Mouse (Mus musculus) stomach, postnatal 0 days (tissue): Measurements from ENCODE around the gene Gm3854. TPM values are rescaled to one million over a fixed set of nuclear protein-coding genes. Genes with fewer than 3 reads are reported as not detected.
"Not testable (repeated sequence)": the region's sequence is repeated elsewhere in the genome, so short reads cannot be mapped to it uniquely, and the experiment has no call there.

Experiments
- ATAC-seq: fragments of 200-750 bp; cut with Nextera tagmentation; 2 replicates; pipeline ENCODE4 v1.8.0; 2017; ENCODE audit not compliant: low FRiP score, low TSS enrichment
- DNase-seq: peaks from one replicate; pipeline ENCODE4 v3.0.0-alpha.2; 2016; ENCODE audit warnings: low spot score
- H3K27ac ChIP-seq: fragments of 300-500 bp; sonication (generic); replicated peaks from 2 replicates; pipeline ENCODE4 v1.5.1; 2014; ENCODE audit warnings: mild to moderate bottlenecking, control low read depth
- H3K27me3 ChIP-seq: fragments of 300-500 bp; sonication (generic); 2 replicates; pipeline ENCODE4 v1.6.1; 2014; ENCODE audit warnings: low read length; ENCODE audit not compliant: control insufficient read depth, insufficient read depth
- H3K36me3 ChIP-seq: fragments of 300-500 bp; sonication (generic); 2 replicates; pipeline ENCODE4 v1.6.1; 2014; ENCODE audit warnings: low read length, mixed read lengths; ENCODE audit not compliant: control insufficient read depth, insufficient read depth
- H3K4me1 ChIP-seq: fragments of 300-500 bp; sonication (generic); replicated peaks from 2 replicates; pipeline ENCODE4 v1.6.1; 2014; ENCODE audit warnings: antibody characterized with exemption; ENCODE audit not compliant: control insufficient read depth, insufficient read depth
- H3K4me2 ChIP-seq: fragments of 300-500 bp; sonication (generic); replicated peaks from 2 replicates; pipeline ENCODE4 v1.6.1; 2014; ENCODE audit warnings: low read depth, mild to moderate bottlenecking, control low read depth, moderate library complexity
- H3K4me3 ChIP-seq: fragments of 300-500 bp; sonication (generic); 2 replicates; pipeline ENCODE4 v1.5.1; 2014; ENCODE audit warnings: low read depth, low read length, control low read depth
- H3K9ac ChIP-seq: fragments of 300-500 bp; sonication (generic); 2 replicates; pipeline ENCODE4 v1.6.1; 2014; ENCODE audit warnings: mild to moderate bottlenecking, low read length, control low read depth, mixed read lengths
- H3K9me3 ChIP-seq: fragments of 300-500 bp; sonication (generic); 2 replicates; pipeline ENCODE4 v1.6.1; 2016; ENCODE audit warnings: low read length; ENCODE audit not compliant: control insufficient read depth
- CTCF ChIP-seq: IDR thresholded peaks from 2 replicates; pipeline ENCODE4 v1.5.1; 2016; ENCODE audit warnings: antibody characterized with exemption, low read depth, mild to moderate bottlenecking, moderate library complexity
- EP300 ChIP-seq: optimal IDR thresholded peaks from 2 replicates; pipeline ENCODE3; 2016; ENCODE audit warnings: antibody characterized with exemption
- WGBS: fragments of 180-500 bp; shearing (Covaris S2); extraction: QIAGEN DNeasy Blood & Tissue Kit; methylation state at CpG from one replicate; pipeline ENCODE4 v1.1.7; 2014; 5-methylcytosine and 5-hydroxymethylcytosine counted together
- polyA plus RNA-seq: library from polyadenylated mRNA; unstranded; fragments of >200 nt; fragmentation: Nextera tagmentation; extraction: Ambion mirVana; gene quantifications from 2 replicates; pipeline ENCODE4 v1.2.1, GENCODE M21; 2015

Gene Gm3854
- polyA plus RNA-seq, 1 experiment from 2014 or later, result 0.35 TPM

- 1% methylated on average over 38 of the region's 38 CpGs for WGBS
- DNase-seq (peak; percentile 100), ATAC-seq (peak; percentile 96)
- no peaks in the 10 kb centered on the region for H3K27me3 ChIP-seq
- peak overlapping the region; percentile 48 for H3K9ac ChIP-seq
- peak overlapping the region; percentile 70 for H3K4me2 ChIP-seq
- no peaks in the 10 kb centered on the region for H3K9me3 ChIP-seq
- no peaks in the 10 kb centered on the region for H3K36me3 ChIP-seq
- peak overlapping the region; percentile 86 for H3K27ac ChIP-seq
- H3K4me3 ChIP-seq, result peak overlapping the region; percentile 54
- no peak for TF ChIP-seq CTCF
- TF ChIP-seq EP300, result no peak
- 0 out of 2 replicates have a peak, but pooled peaks cover 2% of the 10 kb centered on the region for H3K4me1 ChIP-seq
These were observed 18.9 kb downstream of the Gm3854 start for GRCm38 (mm10) chr7:6362268-6363046.

- H3K27ac ChIP-seq, result peak within 1 kb of the TSS; percentile 86
- H3K4me3 ChIP-seq, result peak within 1 kb of the TSS; percentile 54
- TF ChIP-seq CTCF (peak; percentile 67), EP300 (no peak)
- H3K4me1 ChIP-seq, result 0 out of 2 replicates have a peak, but pooled peaks cover 2% of the 10 kb centered on the region
- no peaks in the 10 kb centered on the region for H3K9me3 ChIP-seq
- peak; percentile 88 for DNase-seq
- peak within 1 kb of the TSS; percentile 70 for H3K4me2 ChIP-seq
- ATAC-seq, result peak; percentile 84
- no peaks in the 10 kb centered on the region for H3K36me3 ChIP-seq
- no peaks in the 10 kb centered on the region for H3K27me3 ChIP-seq
- H3K9ac ChIP-seq, result peak within 1 kb of the TSS; percentile 63
- under 1% methylated on average over 23 of the region's 23 CpGs for WGBS
These were observed 19.5 kb downstream of the Gm3854 start, which contains the start of gene Zfp78 for GRCm38 (mm10) chr7:6363047-6363488. Zfp78 (plus strand) TSS chr7:6363280.

- H3K36me3 ChIP-seq, result no peaks in the 10 kb centered on the region
- WGBS, result 53% methylated on average over 1 of the region's 1 CpGs
- H3K27me3 ChIP-seq, result no peaks in the 10 kb centered on the region
- 0 out of 2 replicates have a peak, but pooled peaks cover 2% of the 10 kb centered on the region for H3K4me1 ChIP-seq
- H3K27ac ChIP-seq, result no peak overlapping the region
- H3K4me2 ChIP-seq, result no peak overlapping the region
- no peak overlapping the region for H3K4me3 ChIP-seq
- H3K9ac ChIP-seq, result no peak overlapping the region
- TF ChIP-seq EP300 (no peak), CTCF (no peak)
- no peak for DNase-seq
- no peak for ATAC-seq
- no peaks in the 10 kb centered on the region for H3K9me3 ChIP-seq
These were observed 21.2 kb downstream of the Gm3854 start for GRCm38 (mm10) chr7:6364761-6365160.

- Histone ChIP-seq H3K27me3 (no peaks in the 10 kb centered on the region), H3K4me1 (no peaks in the 10 kb centered on the region), H3K4me3 (no peak overlapping the region), H3K27ac (no peak overlapping the region), H3K36me3 (no peaks in the 10 kb centered on the region), H3K9ac (no peak overlapping the region), H3K4me2 (no peak overlapping the region), H3K9me3 (no peaks in the 10 kb centered on the region)
- WGBS, result 87% methylated on average over 5 of the region's 5 CpGs
- TF ChIP-seq CTCF (no peak), EP300 (no peak)
- DNase-seq, result no peak
- ATAC-seq, result no peak
These were observed 23.6 kb downstream of the Gm3854 start for GRCm38 (mm10) chr7:6367185-6367584.

GRCm38 (mm10) chr7:6368146-6368545 lies 24.6 kb downstream of the Gm3854 start:
- not testable (repeated sequence) for ATAC-seq, DNase-seq, H3K4me1 ChIP-seq, H3K36me3 ChIP-seq, H3K27ac ChIP-seq, H3K9me3 ChIP-seq, H3K9ac ChIP-seq, H3K27me3 ChIP-seq, H3K4me2 ChIP-seq, H3K4me3 ChIP-seq
- 81% methylated on average over 5 of the region's 5 CpGs for WGBS

- no peak for TF ChIP-seq CTCF
- TF ChIP-seq EP300, result no peak
- WGBS, result 82% methylated on average over 3 of the region's 3 CpGs
- Histone ChIP-seq H3K4me1 (no peaks in the 10 kb centered on the region), H3K27me3 (no peaks in the 10 kb centered on the region), H3K4me3 (no peak overlapping the region), H3K4me2 (no peak overlapping the region), H3K9ac (no peak overlapping the region), H3K27ac (no peak overlapping the region), H3K36me3 (no peaks in the 10 kb centered on the region), H3K9me3 (no peaks in the 10 kb centered on the region)
- no peak for ATAC-seq
- DNase-seq, result no peak
These were observed 25.9 kb downstream of the Gm3854 start for GRCm38 (mm10) chr7:6369460-6369859.
